ENCODE assay signal across 22 mouse cellular contexts in genomic region chr2:160335043-160335442, GRCm38 (mm10). TPM values are rescaled to one million over a fixed set of nuclear protein-coding genes. Genes with fewer than 3 reads are reported as not detected.
DNase-seq lines count a peak whose midpoint lies in the region; ATAC-seq and TF ChIP-seq lines count a peak whose summit lies in the region.
"Had no signal": no experiment of that assay in that cellular context is flagged by ENCODE, and none has a peak within 500 bp of the region (broad histone marks: within the 10 kb centered on the region; RNA-seq: fewer than 3 reads in every experiment).

No protein-coding gene starts in this region.

- TF ChIP-seq POLR2A in lung, adult 2 months (IDR thresholded peaks at IDR 0.05; ENCODE audit: borderline replicate concordance, extremely low read depth, low read depth, low read length) = no peak

- no peak for DNase-seq in gastrocnemius, adult 2 months
- no peak for DNase-seq in gastrocnemius, postnatal 36 days
- peak; percentile 19 for DNase-seq in lung, postnatal 10 days
- no peak for DNase-seq in lung, adult 2 months
- DNase-seq in left cerebral cortex, adult 8-10 months (ENCODE audit: low spot score in 2 of 2) = no peak
- DNase-seq in yolk sac, embryonic 10.5 days (ENCODE audit: low spot score) = no peak
- no peak for DNase-seq in urinary bladder, adult 2 months (ENCODE audit: low spot score)
- DNase-seq: cerebellum, postnatal 25 days; heart, adult 11 months; layer of hippocampus, adult 9-11 months; thymus, postnatal 14 days had no signal

- 21% methylated on average over 1 of the region's 1 CpGs for WGBS in lung, adult 2 months

- peak; percentile 38 for ATAC-seq in inflammation-experienced regulatory T-cells, adult 6 months
- ATAC-seq: forebrain, embryonic 16.5 days; intestine, embryonic 15.5 days; midbrain, embryonic 16.5 days had no signal

- TF ChIP-seq CTCF in gastrocnemius, adult 2 months (IDR thresholded peaks at IDR 0.05) = no peak
- TF ChIP-seq CTCF in lung, adult 2 months (IDR thresholded peaks at IDR 0.05; ENCODE audit: insufficient read depth, low read length) = no peak

- peak overlapping the region; percentile 29 for H3K4me3 ChIP-seq in gastrocnemius, adult 2 months
- H3K4me3 ChIP-seq in lung, adult 2 months (replicated peaks; ENCODE audit: extremely low read depth, low read depth, low read length) = no peak overlapping the region
- H3K4me3 ChIP-seq: embryonic facial prominence, embryonic 10.5 days; erythroblast, embryonic 14.5 days; hindbrain, embryonic 12.5 days; intestine, embryonic 15.5 days; limb, embryonic 13.5 days; neural tube, embryonic 12.5 days had no signal

- intact Hi-C loops in gastrocnemius, adult 2 months (cut with DNase I) = no loop called here
- intact Hi-C loops in gastrocnemius, postnatal 36 days (cut with DNase I) = no loop called here

- H3K4me1 ChIP-seq in lung, adult 2 months (ENCODE audit: control insufficient read depth, insufficient read depth, low read length) = peaks cover 3% of the 10 kb centered on the region
- H3K4me1 ChIP-seq: hindbrain, embryonic 12.5 days; neural tube, embryonic 12.5 days had no signal

- peak overlapping the region; percentile 81 for H3K27ac ChIP-seq in gastrocnemius, adult 2 months
- H3K27ac ChIP-seq: embryonic facial prominence, embryonic 10.5 days; hindbrain, embryonic 12.5 days; intestine, embryonic 15.5 days; limb, embryonic 13.5 days; neural tube, embryonic 12.5 days had no signal

RNA-seq across cellular contexts. Expression of gene Gm826, which starts 1.1 kb away (rescaled TPM):
- 1 to 10 TPM; 4.0 to 8.3 TPM for total RNA-seq in gastrocnemius, adult 2 months (2021)
- total RNA-seq in gastrocnemius, postnatal 36 days (2021) = 1 to 10 TPM; 3.0 to 3.4 TPM
- polyA plus RNA-seq in lung, adult 2 months (2012; rRNA removed) = 0.58 TPM in 1 of 2 replicates, not detected in the other
- not detected for polyA plus RNA-seq in inflammation-experienced regulatory T-cells, adult 6 months (2017; shearing (Covaris generic))
- total RNA-seq in left cerebral cortex, adult 8-10 months (2022) = under 1 TPM in 2 of 4 experiments, not detected in 2; 0.65 to 0.75 TPM
- 1.0 and 1.6 TPM in 2 replicates for polyA plus RNA-seq in urinary bladder, adult 2 months (2012; rRNA removed)
- total RNA-seq: G1E; megakaryocyte-erythroid progenitor cell, adult 5-6 weeks had no signal
- polyA plus RNA-seq: erythroblast, embryonic 14.5 days; forebrain, embryonic 16.5 days; G1E; hindbrain, embryonic 12.5 days; midbrain, embryonic 16.5 days had no signal

RNA-seq across cellular contexts. Expression of gene Mafb, which starts 31.8 kb away (rescaled TPM):
- 10 to 100 TPM; 86.4 to 94.2 TPM for total RNA-seq in gastrocnemius, adult 2 months (2021)
- total RNA-seq in gastrocnemius, postnatal 36 days (2021) = 10 to 100 TPM; 20.6 to 34.2 TPM
- 5.3 and 5.4 TPM in 2 replicates for polyA plus RNA-seq in lung, adult 2 months (2012; rRNA removed)
- polyA plus RNA-seq in inflammation-experienced regulatory T-cells, adult 6 months (2017; shearing (Covaris generic)) = not detected
- 10 to 100 TPM; 16.9 to 27.8 (median 21.4) TPM for total RNA-seq in left cerebral cortex, adult 8-10 months (2022)
- 6.3 and 9.7 TPM in 2 replicates for polyA plus RNA-seq in urinary bladder, adult 2 months (2012; rRNA removed)
- polyA plus RNA-seq: G1E had no signal
